Mouse (Mus musculus): ENCODE measurements around the gene Os9. TPM values are rescaled to one million over a fixed set of nuclear protein-coding genes. Genes with fewer than 3 reads are reported as not detected.

Gene Os9
- total RNA-seq, 2 experiments from 2014 or later = 94.3 to 98.3 TPM

- no peak for DNase-seq (ENCODE audit: low spot score in 2 of 2)
Measured at GRCm38 (mm10) chr10:127119229-127119628, 1.7 kb downstream of the Os9 start.

- no peak for DNase-seq (ENCODE audit: low spot score in 2 of 2)
Measured at GRCm38 (mm10) chr10:127118470-127118869, 2.5 kb downstream of the Os9 start.

GRCm38 (mm10) chr10:127115068-127115467, 5.9 kb downstream of the Os9 start:
- DNase-seq (ENCODE audit: low spot score in 2 of 2) = no peak

- no peak for DNase-seq (ENCODE audit: low spot score in 2 of 2)
Measured at GRCm38 (mm10) chr10:127114408-127114807, 6.5 kb downstream of the Os9 start.

- DNase-seq (ENCODE audit: low spot score in 2 of 2) = no peak
Measured at GRCm38 (mm10) chr10:127111001-127111887, 9.7 kb downstream of the Os9 start.

GRCm38 (mm10) chr10:127108262-127108583, 12.7 kb downstream of the Os9 start:
- DNase-seq (ENCODE audit: low spot score in 2 of 2) = no peak

- no peak for DNase-seq (ENCODE audit: low spot score in 2 of 2)
Measured at GRCm38 (mm10) chr10:127107563-127108261, 13.2 kb downstream of the Os9 start.

- DNase-seq (ENCODE audit: low spot score in 2 of 2) = no peak
Measured at GRCm38 (mm10) chr10:127103631-127104030, 17.3 kb downstream of the Os9 start.

GRCm38 (mm10) chr10:127101151-127101550, 19.8 kb downstream of the Os9 start:
- DNase-seq (ENCODE audit: low spot score in 2 of 2) = no peak

GRCm38 (mm10) chr10:127100414-127100813, 20.5 kb downstream of the Os9 start:
- DNase-seq (ENCODE audit: low spot score in 2 of 2) = no peak

GRCm38 (mm10) chr10:127099868-127100267, 21.1 kb downstream of the Os9 start:
- no peak for DNase-seq (ENCODE audit: low spot score in 2 of 2)

- no peak for DNase-seq (ENCODE audit: low spot score in 2 of 2)
Measured at GRCm38 (mm10) chr10:127099191-127099590, 21.7 kb downstream of the Os9 start.

GRCm38 (mm10) chr10:127098514-127098913, 22.4 kb downstream of the Os9 start:
- DNase-seq (ENCODE audit: low spot score in 2 of 2) = peak in 1 of 2 experiments; percentile 34

- DNase-seq (ENCODE audit: low spot score in 2 of 2) = peak in 1 of 2 experiments; percentile 51
Measured at GRCm38 (mm10) chr10:127094382-127094802, 26.5 kb downstream of the Os9 start.

GRCm38 (mm10) chr10:127092742-127093141, 28.2 kb downstream of the Os9 start:
- no peak for DNase-seq (ENCODE audit: low spot score in 2 of 2)

GRCm38 (mm10) chr10:127091507-127092396, 29.2 kb downstream of the Os9 start:
- DNase-seq (ENCODE audit: low spot score in 2 of 2) = peak in 1 of 2 experiments; percentile 54

- peak; percentile 59 to 73 for DNase-seq (ENCODE audit: low spot score in 2 of 2)
Measured at GRCm38 (mm10) chr10:127090560-127091411, 30.1 kb downstream of the Os9 start.

- no peak for DNase-seq (ENCODE audit: low spot score in 2 of 2)
Measured at GRCm38 (mm10) chr10:127085633-127086032, 35.3 kb downstream of the Os9 start.

GRCm38 (mm10) chr10:127085052-127085451, 35.9 kb downstream of the Os9 start:
- DNase-seq (ENCODE audit: low spot score in 2 of 2) = no peak

GRCm38 (mm10) chr10:127083915-127084306, 37.0 kb downstream of the Os9 start:
- DNase-seq (ENCODE audit: low spot score in 2 of 2) = no peak
